Mouse (Mus musculus): ENCODE results near the gene Zc3h10.
"Not testable (repeated sequence)": the region's sequence is repeated elsewhere in the genome, so short reads cannot be mapped to it uniquely, and the experiment has no call there.

Gene Zc3h10

DNA sequence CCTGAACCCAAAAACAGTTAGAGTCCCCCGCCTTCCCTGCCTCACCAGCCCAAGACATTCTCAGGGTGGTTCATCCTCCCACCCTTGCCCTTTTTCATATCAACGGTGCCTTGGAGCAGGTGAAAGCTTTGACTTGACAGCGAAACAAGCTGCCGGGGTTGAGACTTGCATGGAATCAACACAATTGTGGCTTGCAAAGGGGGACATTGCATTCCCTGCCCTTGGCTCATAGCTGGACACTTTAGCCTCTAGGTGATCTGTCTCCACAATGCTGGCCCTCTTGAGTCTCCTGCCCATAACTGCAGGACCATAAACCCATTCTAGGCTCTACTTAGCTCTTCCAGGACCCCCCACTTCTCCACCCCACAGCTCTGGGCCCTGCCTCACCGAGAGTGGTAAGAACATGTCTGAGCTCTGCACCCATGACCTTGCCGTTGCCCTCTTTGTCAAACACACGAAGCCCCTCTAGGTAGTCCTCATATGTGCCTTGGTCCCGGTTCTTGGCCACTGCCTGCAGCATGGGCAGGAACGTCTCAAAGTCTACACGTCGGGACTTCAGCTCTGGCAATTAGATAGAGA, 52.8 kb downstream of the Zc3h10 start:
- DNase-seq = no peak

DNA sequence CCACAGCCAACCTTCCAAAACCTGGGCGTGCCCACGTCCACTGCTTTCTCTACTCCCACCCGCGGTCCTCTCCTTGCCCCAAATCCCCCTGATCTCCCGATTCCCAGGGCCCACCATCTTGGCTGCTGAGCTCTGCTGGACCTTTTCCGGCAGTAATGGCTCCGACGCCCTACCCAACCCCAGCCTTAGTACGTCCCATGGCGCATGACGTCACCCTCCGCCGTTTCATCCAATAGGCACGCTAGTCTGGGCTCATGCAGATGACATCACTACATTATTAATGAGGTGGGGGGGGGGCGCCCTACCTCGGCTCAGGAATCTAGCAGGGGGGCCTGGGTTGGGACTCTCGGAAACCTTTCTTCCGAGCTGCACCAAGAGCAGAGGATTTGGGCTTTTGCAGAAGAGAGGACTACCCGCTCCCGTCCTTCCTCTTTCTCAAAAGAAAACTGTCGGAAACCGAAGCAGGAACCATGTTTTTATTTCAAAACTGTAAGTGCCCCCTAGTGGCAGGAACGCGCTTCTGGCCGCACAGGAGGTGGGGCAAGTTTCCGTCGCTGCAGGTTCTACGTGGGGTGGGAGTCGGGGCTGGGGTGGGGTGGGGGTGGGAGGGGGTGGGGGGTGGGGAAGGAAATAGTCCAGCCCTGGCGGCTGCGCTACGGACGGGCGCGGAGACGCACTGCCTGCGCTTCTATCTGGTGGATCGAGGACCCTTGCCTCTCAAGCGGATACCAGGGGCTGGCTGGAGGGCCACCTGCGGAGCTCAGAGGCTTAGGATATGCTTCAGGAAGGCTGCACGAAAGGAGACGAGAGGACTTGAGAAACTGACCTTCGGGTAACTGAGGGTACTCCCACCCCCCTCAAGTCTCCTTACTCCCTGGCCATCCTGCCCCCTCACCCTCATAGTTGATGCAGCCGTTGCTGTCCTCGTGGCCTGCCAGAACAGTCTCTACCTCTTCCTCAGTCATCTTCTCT, 53.6 kb downstream of the Zc3h10 start, which contains the start of gene Myl6:
Gene Myl6 (minus strand): TSS at position 451 of the 972 bp plus-strand sequence.
- DNase-seq = peak; percentile 98 to 99

DNA sequence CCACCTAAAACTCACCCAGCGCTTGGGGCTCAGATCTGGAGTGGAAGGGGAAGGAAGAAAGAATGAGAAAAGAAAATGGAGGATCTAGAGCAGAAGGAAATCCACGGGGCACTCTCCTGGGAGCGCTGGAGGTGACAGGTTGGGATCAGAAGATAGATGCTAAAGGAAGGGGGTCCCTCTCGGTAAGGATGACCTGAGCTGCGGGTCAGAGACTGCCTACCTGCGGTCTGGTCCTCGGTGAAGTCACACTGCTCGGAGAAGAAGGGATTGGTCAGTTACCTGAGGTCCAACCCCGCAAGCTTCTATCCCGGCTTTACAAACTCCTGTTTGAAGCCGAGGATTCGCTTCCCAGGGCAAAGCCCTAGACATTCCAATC, 54.3 kb downstream of the Zc3h10 start:
- DNase-seq = no peak

DNA sequence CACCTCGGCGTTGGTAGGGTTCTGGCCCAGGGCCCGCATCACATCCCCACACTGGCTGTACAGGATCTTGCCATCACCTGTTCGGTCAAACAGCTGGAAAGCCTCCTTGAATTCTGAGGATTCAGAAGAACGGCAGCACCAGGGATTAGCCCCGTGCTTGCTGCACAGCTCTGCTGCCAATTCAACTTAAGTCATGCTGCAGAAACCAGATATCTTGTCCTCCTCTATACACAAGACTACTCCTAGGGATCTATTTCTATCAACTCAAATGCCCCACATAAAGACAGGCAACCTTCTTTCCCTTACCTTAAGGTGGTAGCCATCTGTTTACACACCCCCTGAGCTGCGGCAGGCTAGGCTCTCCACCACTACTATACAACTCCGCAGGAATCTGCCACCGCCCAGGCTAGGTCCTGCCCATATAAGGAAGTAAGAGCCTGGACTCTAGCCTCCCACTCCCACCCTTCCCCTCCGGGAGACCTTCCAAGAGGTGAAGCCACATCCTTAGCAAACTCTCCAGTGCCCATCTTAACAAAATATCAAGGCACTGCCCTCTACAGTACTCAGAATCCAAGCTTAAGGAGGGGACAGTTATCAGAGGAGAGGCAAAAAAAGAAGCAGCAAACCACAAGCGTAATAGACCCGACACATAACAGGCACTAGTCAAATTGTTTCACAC, 54.8 kb downstream of the Zc3h10 start:
- peak; percentile 70 to 75 for DNase-seq

DNA sequence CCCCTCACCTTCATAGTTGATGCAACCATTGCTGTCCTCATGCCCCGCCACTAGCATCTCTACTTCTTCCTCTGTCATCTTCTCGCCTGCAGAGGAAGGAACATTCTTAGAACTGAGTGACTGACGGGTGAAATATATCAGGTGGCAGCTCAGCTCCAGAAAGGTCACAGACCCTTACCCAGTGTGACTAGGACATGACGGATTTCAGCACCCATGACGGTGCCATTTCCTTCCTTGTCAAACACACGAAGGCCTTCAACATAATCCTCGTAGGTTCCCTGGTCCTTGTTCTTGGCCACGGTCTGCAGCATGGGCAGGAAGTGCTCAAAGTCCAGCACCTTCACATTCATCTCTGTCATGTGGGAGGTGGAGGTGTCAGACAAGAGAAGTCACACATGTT, 55.5 kb downstream of the Zc3h10 start:
- DNase-seq = not testable (repeated sequence)
